28 mouse cellular contexts compared by ENCODE assay signal in genomic region chr8:81223872-81224271, GRCm38 (mm10).
A peak's percentile ranks its signal among the peaks of the same experiment; 100 is the strongest.
DNase-seq lines count a peak whose midpoint lies in the region; ATAC-seq and TF ChIP-seq lines count a peak whose summit lies in the region.
"Had no signal": no experiment of that assay in that cellular context is flagged by ENCODE, and none has a peak within 500 bp of the region (broad histone marks: within the 10 kb centered on the region; RNA-seq: fewer than 3 reads in every experiment).

No protein-coding gene starts in this region.

- no peak for TF ChIP-seq RAD21 in MEL (IDR thresholded peaks at IDR 0.05; ENCODE audit: low read depth, low read length)

- no peak overlapping the region for H3K4me3 ChIP-seq in kidney, adult 2 months (ENCODE audit: insufficient read depth, low read depth, low read length)
- peak overlapping the region in 1 of 2 experiments; percentile 32; a peak in 2 of 4 replicates for H3K4me3 ChIP-seq in MEL (ENCODE audit: control insufficient read depth in 1 of 2, insufficient read depth in 1 of 2, low read depth in 2 of 2, low read length in 2 of 2)
- H3K4me3 ChIP-seq in hindbrain, embryonic 12.5 days: no peak overlapping the region
- H3K4me3 ChIP-seq: embryonic facial prominence, embryonic 12.5 days; embryonic facial prominence, embryonic 15.5 days; erythroblast, embryonic 14.5 days; forebrain, embryonic 10.5 days; forebrain, embryonic 12.5 days had no signal

- TF ChIP-seq CTCF in kidney, adult 2 months (conservative IDR thresholded peaks at IDR 0.05; ENCODE audit: insufficient read depth, insufficient read length, low read depth, low read length): no peak
- TF ChIP-seq CTCF in MEL (IDR thresholded peaks at IDR 0.05 in 2 of 3, conservative IDR thresholded peaks at IDR 0.05 in 1 of 3; ENCODE audit: control insufficient read depth in 1 of 3, insufficient read depth in 1 of 3, low read depth in 2 of 3, low read length in 3 of 3, poor library complexity in 1 of 3, severe bottlenecking in 1 of 3): no peak

- 90% methylated on average over 3 of the region's 3 CpGs for WGBS in kidney, adult 2 months
- WGBS in hindbrain, embryonic 12.5 days: 93% methylated on average over 3 of the region's 3 CpGs

- H3K36me3 ChIP-seq in kidney, adult 2 months (ENCODE audit: control insufficient read depth, insufficient read depth, low read length): no peaks in the 10 kb centered on the region
- peaks cover 0 to 9% of the 10 kb centered on the region in 2 experiments; a peak in 2 of 4 replicates for H3K36me3 ChIP-seq in MEL (ENCODE audit: control insufficient read depth in 1 of 2, insufficient read depth in 2 of 2, low read length in 2 of 2)
- no peaks in the 10 kb centered on the region for H3K36me3 ChIP-seq in hindbrain, embryonic 12.5 days
- H3K36me3 ChIP-seq: embryonic facial prominence, embryonic 12.5 days; embryonic facial prominence, embryonic 15.5 days; forebrain, embryonic 10.5 days; forebrain, embryonic 12.5 days; G1E had no signal

- H3K9me3 ChIP-seq in MEL (replicated peaks; ENCODE audit: insufficient read depth, low read length): no peaks in the 10 kb centered on the region
- no peaks in the 10 kb centered on the region for H3K9me3 ChIP-seq in hindbrain, embryonic 12.5 days (replicated peaks)
- H3K9me3 ChIP-seq: embryonic facial prominence, embryonic 12.5 days; embryonic facial prominence, embryonic 15.5 days; forebrain, embryonic 12.5 days; G1E had no signal

- TF ChIP-seq POLR2A in kidney, adult 2 months (IDR thresholded peaks at IDR 0.05; ENCODE audit: low read depth, low read length): no peak
- TF ChIP-seq POLR2A in MEL (IDR thresholded peaks at IDR 0.05; ENCODE audit: control insufficient read depth in 1 of 2, insufficient read depth in 1 of 2, low read depth in 1 of 2, low read length in 2 of 2, poor library complexity in 1 of 2): no peak

- no peak overlapping the region for H3K27ac ChIP-seq in kidney, adult 2 months (ENCODE audit: insufficient read depth, low read depth, low read length)
- no peak overlapping the region for H3K27ac ChIP-seq in MEL (ENCODE audit: control insufficient read depth, low read depth, low read length)
- H3K27ac ChIP-seq in hindbrain, embryonic 12.5 days: no peak overlapping the region
- H3K27ac ChIP-seq: embryonic facial prominence, embryonic 12.5 days; embryonic facial prominence, embryonic 15.5 days; forebrain, embryonic 10.5 days; forebrain, embryonic 12.5 days had no signal

- peak; percentile 8 for DNase-seq in kidney, adult 2 months
- DNase-seq in kidney, adult 9 months: no peak
- DNase-seq in 3T3-L1 (ENCODE audit: low read depth, low spot score): peak; percentile 12
- DNase-seq in MEL (ENCODE audit: low read depth, low spot score): peak; percentile 83
- peak; percentile 10 for DNase-seq in NIH3T3 (ENCODE audit: low read depth)
- DNase-seq in frontal cortex, adult 2 months (ENCODE audit: extremely low spot score in 1 of 2, low spot score in 1 of 2): no peak
- no peak for DNase-seq in adipocyte (ENCODE audit: low spot score)
- DNase-seq: adrenal gland, adult 8-10 months; adrenal gland, postnatal 14 days; adrenal gland, postnatal 36 days; B cell, adult 2 months; cerebellum, adult 11-12 months; cerebellum, adult 2 months; cerebellum, adult 9-10 months; cerebellum, postnatal 10 days; cerebellum, postnatal 25 days; embryo, embryonic 11 days had no signal

- no peak overlapping the region for H3K9ac ChIP-seq in MEL (ENCODE audit: control insufficient read depth, low read depth, low read length, poor library complexity, severe bottlenecking)
- no peak overlapping the region for H3K9ac ChIP-seq in hindbrain, embryonic 12.5 days
- H3K9ac ChIP-seq: embryonic facial prominence, embryonic 12.5 days; embryonic facial prominence, embryonic 15.5 days; forebrain, embryonic 12.5 days had no signal

- ATAC-seq in hindbrain, embryonic 12.5 days (ENCODE audit: low FRiP score): no peak
- ATAC-seq: CD4-positive, CD25-positive, alpha-beta regulatory T cell, adult 4 months; forebrain, embryonic 14.5 days; forebrain, embryonic 16.5 days had no signal

- H3K27me3 ChIP-seq in kidney, adult 2 months (replicated peaks; ENCODE audit: control insufficient read depth, insufficient read depth, low read length): no peaks in the 10 kb centered on the region
- no peaks in the 10 kb centered on the region for H3K27me3 ChIP-seq in MEL (ENCODE audit: control insufficient read depth in 1 of 2, insufficient read depth in 2 of 2, low read length in 2 of 2)
- no peaks in the 10 kb centered on the region for H3K27me3 ChIP-seq in hindbrain, embryonic 12.5 days
- H3K27me3 ChIP-seq: CH12.LX; embryonic facial prominence, embryonic 12.5 days; embryonic facial prominence, embryonic 15.5 days; forebrain, embryonic 12.5 days had no signal

- TF ChIP-seq EP300 in MEL (IDR thresholded peaks at IDR 0.05; ENCODE audit: low read depth in 1 of 2, low read length in 2 of 2): peak; percentile 70 to 85; a peak in 3 of 4 replicates

- H3K4me1 ChIP-seq in kidney, adult 2 months (ENCODE audit: control insufficient read depth, insufficient read depth, low read length): no peaks in the 10 kb centered on the region
- H3K4me1 ChIP-seq in MEL (ENCODE audit: control insufficient read depth in 1 of 2, insufficient read depth in 2 of 2, low read length in 2 of 2): peaks cover 2 to 8% of the 10 kb centered on the region in 2 experiments; a peak in 3 of 4 replicates
- no peaks in the 10 kb centered on the region for H3K4me1 ChIP-seq in hindbrain, embryonic 12.5 days
- H3K4me1 ChIP-seq: embryonic facial prominence, embryonic 12.5 days; embryonic facial prominence, embryonic 15.5 days; forebrain, embryonic 10.5 days; forebrain, embryonic 12.5 days had no signal

- no peaks in the 10 kb centered on the region for H3K79me2 ChIP-seq in MEL (ENCODE audit: control insufficient read depth, insufficient read depth, low read length, poor library complexity)

- no peak overlapping the region for H3K4me2 ChIP-seq in hindbrain, embryonic 12.5 days (replicated peaks)
- H3K4me2 ChIP-seq: embryonic facial prominence, embryonic 12.5 days; embryonic facial prominence, embryonic 15.5 days; forebrain, embryonic 12.5 days had no signal

TF ChIP-seq in MEL, 35 proteins besides CTCF, POLR2A, EP300 and RAD21:
- TF ChIP-seq USF1 (IDR thresholded peaks at IDR 0.05; ENCODE audit: low read depth, low read length) (peak; percentile 53), KAT2A (conservative IDR thresholded peaks at IDR 0.05; ENCODE audit: low read depth, low read length) (no peak), MYC (IDR thresholded peaks at IDR 0.05; ENCODE audit: low read depth, low read length) (peak; percentile 62; the same call in 1 of the 2 replicates), GABPA (IDR thresholded peaks at IDR 0.05; ENCODE audit: low read depth, low read length) (no peak), TCF12 (IDR thresholded peaks at IDR 0.05; ENCODE audit: low read depth, low read length) (peak; percentile 56), JUND (IDR thresholded peaks at IDR 0.05; ENCODE audit: low read depth, low read length) (no peak), RCOR1 (IDR thresholded peaks at IDR 0.05; ENCODE audit: low read depth, low read length) (peak; percentile 46), SIN3A (IDR thresholded peaks at IDR 0.05; ENCODE audit: low read length) (peak; percentile 55), BHLHE40 (IDR thresholded peaks at IDR 0.05; ENCODE audit: borderline replicate concordance, low read depth, low read length) (peak; percentile 41; the same call in 1 of the 2 replicates), MXI1 (IDR thresholded peaks at IDR 0.05; ENCODE audit: low read depth, low read length) (peak; percentile 75), MAX (IDR thresholded peaks at IDR 0.05; ENCODE audit: low read length) (peak; percentile 66), E2F4 (IDR thresholded peaks at IDR 0.05; ENCODE audit: borderline replicate concordance, low read depth, low read length) (no peak), ETS1 (IDR thresholded peaks at IDR 0.05; ENCODE audit: low read depth, low read length) (peak; percentile 80), ZNF384 (IDR thresholded peaks at IDR 0.05; ENCODE audit: low read depth, low read length) (no peak), ZKSCAN1 (IDR thresholded peaks at IDR 0.05; ENCODE audit: low read depth, low read length) (0 out of 2 replicates have a peak, but pooled peaks have one; percentile 89), GATA1 (IDR thresholded peaks at IDR 0.05; ENCODE audit: low read depth, low read length) (peak; percentile 85)

Comparison
In these comparisons a context has a peak if more than half of its experiments do, and no peak if none do; other contexts are left out.
1. DNase-seq: peak in kidney, adult 2 months (single experiment), 3T3-L1 (single experiment), MEL (single experiment) and NIH3T3 (single experiment); none in kidney, adult 9 months (single experiment), frontal cortex, adult 2 months (0 of 2) and adipocyte (single experiment).